Mouse (Mus musculus) gastrocnemius, postnatal 25 days (tissue): ENCODE results near the gene Gm8122. TPM values are rescaled to one million over a fixed set of nuclear protein-coding genes. Genes with fewer than 3 reads are reported as not detected.
"Not testable (repeated sequence)": the region's sequence is repeated elsewhere in the genome, so short reads cannot be mapped to it uniquely, and the experiment has no call there.

Experiments
- DNase-seq: peaks from one replicate; pipeline ENCODE4 v3.0.0; 2022
- long read RNA-seq, 2 experiments: library from polyadenylated mRNA; stranded (forward); transcript quantifications; one replicate each; pipeline ENCODE4 v2.0.0; 2021
- total RNA-seq, 2 experiments: library from RNA; stranded (reverse); gene quantifications; 1 replicate in 1 of 2; 2 replicates in 1 of 2; pipeline ENCODE4 v1.2.3; 2021

The Gm8122 gene
- not detected for total RNA-seq
- long read RNA-seq, experiment 1, result 0 reads
- long read RNA-seq, experiment 2, result 0 reads

DNA sequence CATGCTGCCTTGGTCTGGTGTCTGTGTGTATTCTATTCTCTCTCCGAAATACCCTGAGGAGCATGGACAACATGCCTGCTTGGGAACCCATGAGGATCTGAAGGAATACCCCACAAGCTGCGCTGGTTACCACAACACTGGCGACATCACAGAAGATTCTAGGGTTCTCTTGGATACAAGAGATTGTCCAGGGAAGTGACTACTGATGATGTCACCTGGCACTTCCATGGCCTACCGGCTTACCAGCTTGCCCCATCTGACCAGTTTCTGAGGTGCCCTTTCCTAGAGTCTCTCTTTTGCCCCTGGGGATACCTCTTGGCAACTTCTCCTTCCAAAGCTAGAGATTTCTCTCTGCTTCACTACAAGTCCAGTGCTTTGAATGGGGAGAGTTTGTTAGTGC is at the start of gene Gm8122:
TSS of gene Gm8122 (minus strand) at position 101 of the 400 bp plus-strand sequence.
- DNase-seq, result not testable (repeated sequence)

DNA sequence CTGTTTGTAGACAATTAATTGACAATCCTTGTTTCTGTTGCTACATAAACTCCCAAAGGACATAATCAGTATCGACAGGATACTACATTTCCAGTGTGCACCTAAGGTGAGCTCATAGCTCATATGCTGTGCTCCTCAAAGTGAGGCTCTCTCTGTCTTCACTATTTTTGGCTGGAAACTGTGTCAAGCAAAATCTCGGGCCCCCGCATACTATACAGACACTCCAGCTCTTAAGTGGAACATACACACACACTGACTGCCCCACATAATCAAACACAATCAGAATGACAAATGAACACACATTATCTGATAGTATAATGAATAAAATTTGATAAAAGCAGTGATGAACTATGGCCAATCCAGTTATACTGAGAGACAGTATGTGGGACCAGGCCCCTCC is 43.6 kb upstream of the Gm8122 start:
- DNase-seq, result peak; percentile 11

DNA sequence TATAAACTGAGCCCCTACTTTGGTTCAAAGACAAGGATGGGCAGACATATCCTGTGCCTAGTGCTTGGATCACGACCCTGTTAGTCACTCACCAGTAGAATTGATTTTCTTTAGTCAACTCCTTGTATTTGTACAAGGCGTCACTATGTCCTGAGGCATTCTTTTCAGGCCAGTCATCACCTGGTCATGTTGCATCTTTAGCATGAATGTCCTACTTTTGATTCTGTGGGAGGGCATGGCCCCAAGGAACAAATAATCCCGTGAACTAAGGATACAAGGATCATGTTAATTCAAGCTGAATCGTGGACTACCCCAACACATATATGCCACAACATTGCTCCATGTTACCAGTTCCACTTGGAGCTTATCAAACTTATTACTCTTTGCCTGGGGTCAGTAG is 43.0 kb upstream of the Gm8122 start:
- not testable (repeated sequence) for DNase-seq

DNA sequence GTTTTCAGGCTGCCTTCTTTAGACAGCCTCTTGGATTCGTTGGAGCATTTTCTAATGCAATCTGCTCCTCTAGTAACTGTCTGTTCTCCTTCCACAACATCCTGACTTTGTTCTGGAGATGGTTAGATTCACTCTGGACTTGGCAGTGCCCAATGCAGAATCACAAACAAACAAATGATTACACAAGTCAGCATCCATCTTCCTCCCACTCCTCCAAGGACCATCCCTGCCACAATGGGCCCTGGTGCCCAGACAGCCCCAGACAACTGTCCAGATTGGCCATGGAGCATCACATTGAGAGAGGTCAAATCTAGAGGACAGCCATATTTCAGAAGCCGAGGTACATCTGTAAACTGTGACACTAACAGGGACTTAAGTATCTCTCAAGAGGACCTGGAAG is 42.4 kb upstream of the Gm8122 start:
- peak; percentile 13 for DNase-seq

DNA sequence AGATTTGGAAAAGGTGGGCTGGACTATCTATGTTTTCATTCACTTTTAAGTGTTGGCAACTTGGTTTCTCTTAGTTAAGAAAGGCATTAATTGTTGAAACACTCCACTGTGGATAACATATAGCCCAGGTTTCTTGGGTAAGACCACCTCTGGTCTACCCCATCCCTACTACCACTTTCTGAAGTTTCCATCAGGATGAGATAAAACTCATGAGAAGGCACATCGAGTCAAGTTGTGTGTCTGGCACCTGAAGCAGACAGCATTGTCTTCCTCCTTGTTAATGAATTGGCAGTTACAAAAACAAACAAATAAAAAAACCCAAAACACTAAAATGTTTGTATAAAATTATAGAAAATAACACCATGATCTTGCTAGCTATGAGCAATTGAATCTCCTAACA is 40.6 kb upstream of the Gm8122 start:
- peak; percentile 9 for DNase-seq

DNA sequence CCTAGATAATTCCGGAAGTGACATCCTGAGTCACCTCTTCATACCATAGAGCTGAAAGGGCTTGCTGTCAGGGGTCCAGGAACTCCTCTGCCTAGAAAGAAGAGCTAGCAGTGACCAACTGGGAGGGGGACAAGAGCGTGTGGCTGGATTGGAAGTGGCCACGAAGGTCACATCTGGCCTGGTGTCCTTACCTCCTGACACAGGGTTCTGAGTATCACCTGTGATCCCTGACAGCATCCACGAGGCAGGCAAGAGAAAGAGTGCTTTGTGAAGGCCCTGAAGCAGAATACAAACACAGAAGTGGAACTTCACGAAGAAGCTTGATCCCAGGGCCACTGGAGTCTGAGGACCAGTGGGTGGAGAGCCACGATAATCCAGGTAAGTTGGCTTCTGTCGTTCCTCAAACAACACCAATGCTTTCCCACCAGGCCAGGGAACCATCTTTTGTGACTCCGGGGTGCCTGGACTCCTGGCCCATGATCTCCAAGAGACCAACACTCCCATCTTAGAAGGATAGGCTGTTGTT is 39.9 kb upstream of the Gm8122 start, which contains the start of gene Gm9732:
TSS of gene Gm9732 (plus strand) at position 51 of the 526 bp plus-strand sequence.
- peak; percentile 34 for DNase-seq

DNA sequence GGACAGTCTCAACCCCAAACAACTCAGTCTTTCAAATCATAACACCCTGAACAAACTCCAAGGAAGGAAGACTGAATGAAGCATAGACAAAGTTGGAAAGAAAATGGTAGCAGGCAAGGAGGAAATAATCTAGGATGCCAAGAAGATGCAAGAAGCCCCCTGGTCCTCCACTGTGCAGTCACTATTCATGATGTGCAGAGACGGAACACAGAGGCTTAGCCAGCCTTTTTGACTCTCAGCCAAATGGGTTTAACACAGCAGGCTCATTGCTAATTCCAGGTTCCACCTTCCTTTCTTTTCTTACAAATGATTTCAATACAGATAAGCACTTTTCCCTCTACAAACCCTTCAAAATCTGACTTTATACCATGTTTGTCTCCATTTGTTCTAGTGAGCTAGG is 38.1 kb upstream of the Gm8122 start:
- DNase-seq, result peak; percentile 14

DNA sequence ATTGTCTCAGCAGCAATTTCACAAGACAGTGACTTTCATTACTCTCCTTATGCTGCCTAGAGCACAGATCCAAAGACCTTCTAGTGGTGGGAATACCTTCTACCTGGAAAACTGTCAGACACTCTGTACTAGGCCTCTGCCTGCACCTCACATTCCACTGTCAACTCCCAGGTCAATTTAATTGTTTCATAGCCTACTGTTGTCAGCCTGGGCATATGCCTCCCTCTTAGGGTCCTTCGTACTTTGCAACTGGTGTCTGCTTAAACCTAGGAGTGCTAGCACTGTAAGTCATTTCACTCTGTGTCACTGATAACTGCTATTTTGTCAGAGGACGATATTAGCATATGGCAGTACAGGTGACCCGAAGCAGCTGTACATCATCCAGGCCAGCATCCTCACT is 34.1 kb upstream of the Gm8122 start:
- not testable (repeated sequence) for DNase-seq

DNA sequence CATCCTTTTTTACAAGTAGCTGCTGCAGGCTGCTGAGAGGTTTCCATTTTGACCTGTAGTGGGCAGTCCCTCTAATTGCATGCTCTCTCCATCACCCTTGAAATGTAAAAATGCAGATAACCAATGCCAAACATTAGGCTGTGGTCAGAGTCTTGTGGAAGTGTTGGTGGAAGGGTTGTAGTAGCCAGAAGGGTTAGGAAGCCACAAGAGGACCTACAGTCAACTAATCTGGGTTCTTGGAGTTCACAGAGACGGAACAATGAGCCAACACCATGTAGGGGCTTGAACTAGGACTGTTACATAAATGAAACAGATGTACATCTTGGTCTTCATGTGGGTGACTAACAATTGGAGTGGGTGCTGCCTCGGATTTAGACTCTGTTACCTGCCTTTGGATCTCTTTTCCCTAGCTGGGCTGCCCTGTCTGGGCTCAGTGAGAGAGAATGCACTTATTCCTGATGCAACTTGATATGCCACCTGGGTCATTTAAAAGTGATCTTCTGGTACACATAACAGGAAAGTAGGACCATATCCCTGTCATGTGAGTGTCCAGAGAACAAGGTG is 33.5 kb upstream of the Gm8122 start:
- DNase-seq, result peak; percentile 10

DNA sequence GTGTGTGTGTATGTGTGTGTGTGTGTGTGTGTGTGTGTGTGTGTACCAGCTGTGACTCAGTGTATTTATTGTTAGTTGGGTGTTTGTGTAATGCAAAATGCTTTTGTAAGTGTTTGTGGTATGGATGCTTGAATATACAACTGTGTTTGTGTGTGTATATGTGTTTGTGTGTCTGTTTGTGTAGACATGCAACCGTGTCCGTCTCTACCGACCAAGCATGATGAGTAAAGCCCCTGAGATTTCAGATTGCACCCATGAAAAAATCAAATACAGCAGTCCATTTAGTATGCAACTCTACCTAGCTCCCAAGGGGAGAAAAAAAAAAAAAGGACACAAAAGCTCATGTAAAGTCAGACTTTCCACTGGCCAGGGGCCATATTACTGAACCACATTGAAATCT is 28.3 kb upstream of the Gm8122 start:
- DNase-seq, result not testable (repeated sequence)

DNA sequence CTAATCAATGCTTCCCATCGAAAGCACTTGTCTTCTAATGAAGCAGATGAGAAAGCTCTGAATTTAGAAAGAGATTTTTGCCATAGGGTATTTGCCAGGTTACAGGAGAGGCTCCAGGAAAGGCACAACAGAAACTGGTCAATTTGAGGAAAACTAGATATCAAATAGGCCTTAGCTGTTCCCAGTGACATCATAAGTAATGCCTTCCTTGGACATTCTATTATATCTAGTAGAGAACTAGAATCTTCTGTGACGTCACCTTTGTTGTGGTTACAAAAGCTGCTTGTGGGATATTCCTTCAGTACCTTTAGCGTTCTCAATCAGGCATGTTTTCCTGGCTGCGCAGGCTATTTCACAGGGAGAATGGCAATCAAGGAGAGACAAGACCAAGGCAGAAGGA is 23.2 kb upstream of the Gm8122 start, which contains the start of gene Gm8126:
TSS of gene Gm8126 (plus strand) at position 301 of the 400 bp plus-strand sequence.
- DNase-seq, result not testable (repeated sequence)

DNA sequence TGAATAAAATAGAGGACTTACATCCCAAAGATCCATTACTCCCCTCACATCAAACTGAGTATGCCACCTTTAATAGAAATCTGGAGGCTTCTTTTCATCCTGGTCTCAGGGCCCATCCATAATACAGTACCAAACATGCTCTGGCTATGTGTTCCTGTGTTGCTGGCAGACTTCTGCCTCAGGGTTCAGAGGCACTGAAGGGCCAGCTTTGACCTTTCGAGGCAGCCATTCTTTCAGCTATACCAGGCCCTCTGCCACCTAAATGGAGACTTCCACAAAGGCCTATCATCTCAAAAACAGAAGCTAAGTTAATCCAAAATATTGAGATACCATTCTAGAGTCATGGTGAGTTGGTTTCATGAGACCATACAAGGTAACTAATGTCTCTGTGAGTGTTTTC is 21.4 kb upstream of the Gm8122 start:
- DNase-seq, result not testable (repeated sequence)

DNA sequence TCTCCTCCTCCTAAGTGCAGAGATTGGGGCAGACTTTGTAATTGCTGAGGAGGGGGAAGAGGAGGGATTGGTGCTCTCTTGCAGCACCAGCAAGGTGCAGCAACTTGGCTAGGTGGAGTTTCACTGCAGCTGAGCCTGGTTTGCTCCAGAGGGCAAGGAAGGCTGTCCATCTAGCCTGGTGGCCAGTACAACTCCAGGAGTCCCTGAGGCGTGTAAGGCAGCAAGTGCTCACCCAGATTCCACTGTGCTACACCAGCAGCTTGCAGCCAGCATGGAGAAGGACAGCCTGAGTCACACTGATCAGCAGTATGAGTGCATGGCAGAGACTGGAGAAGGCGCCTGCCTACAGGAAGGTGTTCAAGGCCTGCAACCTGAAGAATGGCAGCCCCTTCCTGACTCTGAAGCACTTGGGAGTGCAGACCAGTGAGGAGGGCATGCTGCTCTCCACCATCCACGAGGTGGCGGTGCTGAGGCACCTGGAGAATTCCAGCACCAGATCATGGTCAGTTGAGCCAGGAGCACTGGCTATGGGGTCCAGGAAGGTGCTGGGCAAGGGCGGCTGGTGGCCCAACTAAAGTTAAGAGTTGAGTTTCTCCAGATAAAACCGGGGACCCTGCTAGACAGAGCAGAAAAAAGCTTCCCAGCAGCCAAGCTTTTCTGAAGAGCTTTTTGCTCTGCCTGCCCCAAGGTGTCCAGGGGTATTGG is 15.6 kb upstream of the Gm8122 start:
- DNase-seq, result not testable (repeated sequence)

DNA sequence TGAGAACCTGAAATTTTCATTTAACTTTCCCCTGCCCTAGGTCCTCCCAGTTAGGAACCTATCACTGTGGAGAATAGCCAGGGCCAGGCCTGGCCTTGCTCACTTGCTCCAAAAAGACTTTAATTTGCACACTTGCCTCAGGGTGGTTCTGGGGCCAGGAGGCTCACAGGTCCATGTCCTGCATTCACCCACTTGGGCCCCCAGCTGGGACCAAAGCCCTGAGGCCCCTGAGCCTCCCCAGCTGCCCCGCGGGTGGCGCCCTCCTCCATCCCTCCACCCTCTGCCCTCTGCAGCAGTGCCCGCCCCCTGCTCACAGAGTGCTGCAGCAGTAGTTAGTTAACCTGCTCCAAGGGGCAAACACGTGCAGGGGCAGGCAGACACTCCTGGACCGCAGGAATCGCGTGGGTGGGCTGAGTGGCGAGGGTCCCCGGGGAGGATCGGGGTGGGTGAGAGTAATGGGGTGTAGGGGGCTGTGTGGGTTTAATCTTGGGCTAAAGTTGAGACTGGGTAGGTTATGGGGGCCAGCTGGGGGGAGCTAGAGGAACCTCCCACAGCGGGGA is 14.6 kb upstream of the Gm8122 start:
- peak; percentile 25 for DNase-seq

DNA sequence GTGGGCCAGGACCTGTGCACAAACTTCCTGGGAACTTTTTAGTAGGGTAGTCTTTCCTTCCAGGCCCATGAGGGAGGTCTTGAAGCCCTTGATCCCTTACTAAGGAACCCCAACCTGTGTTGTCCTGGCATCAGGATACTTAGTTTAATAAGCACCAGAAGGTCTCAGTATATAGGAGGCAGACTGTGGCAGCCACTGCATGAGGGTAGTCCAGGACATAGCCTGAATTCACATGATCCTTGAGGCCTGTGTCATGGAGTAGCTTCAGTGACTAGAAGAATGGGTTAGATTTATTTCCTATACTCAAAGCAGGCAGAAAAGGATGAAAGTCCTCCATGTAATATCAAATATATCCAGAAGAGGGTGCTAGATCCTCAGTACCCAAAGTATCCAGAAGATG is 2.7 kb upstream of the Gm8122 start:
- not testable (repeated sequence) for DNase-seq

Other genes with a start within 250 kb of the Gm8122 start
- not detected for gene Gm8082, start 241.7 kb downstream of the Gm8122 start, total RNA-seq
- gene Gm10376, start 219.7 kb downstream of the Gm8122 start, total RNA-seq, result not detected
- gene Gm8094, start 158.7 kb downstream of the Gm8122 start, total RNA-seq, result not detected
- gene Gm8104, start 134.7 kb downstream of the Gm8122 start, total RNA-seq, result not detected
- gene Gm7233, start 55.4 kb downstream of the Gm8122 start, total RNA-seq, result not detected
- gene Gm8126, start 23.3 kb upstream of the Gm8122 start, total RNA-seq, result not detected
- not detected for gene Gm9732, start 39.7 kb upstream of the Gm8122 start, total RNA-seq
- gene Gm8127, start 58.5 kb upstream of the Gm8122 start, total RNA-seq, result not detected
- gene 1700001F09Rik, start 112.5 kb upstream of the Gm8122 start, total RNA-seq, result not detected
- gene Gm8138, start 181.0 kb upstream of the Gm8122 start, total RNA-seq, result not detected